Mouse (Mus musculus) liver, embryonic 14.5 days (tissue): Measurements from ENCODE around the gene Bcl2l15. TPM values are rescaled to one million over a fixed set of nuclear protein-coding genes. Genes with fewer than 3 reads are reported as not detected.
A peak's percentile ranks its signal among the peaks of the same experiment; 100 is the strongest.

Experiments
- ATAC-seq: fragments of 200-750 bp; cut with Nextera tagmentation; 2 replicates; pipeline ENCODE4 v1.8.0; 2017; ENCODE audit warnings: moderate number of reproducible peaks, mild to moderate bottlenecking, moderate library complexity; ENCODE audit not compliant: insufficient read depth
- DNase-seq, 3 experiments: peaks; one replicate each; pipeline ENCODE4 v3.0.0-alpha.2; 2012 to 2013; ENCODE audit warnings: low read depth in 3 of 3, low spot score in 3 of 3
- H3K27ac ChIP-seq: fragments of 300-500 bp; sonication (generic); 2 replicates; pipeline ENCODE4 v1.5.1; 2014; ENCODE audit warnings: moderate library complexity, mild to moderate bottlenecking, control low read depth, inconsistent platforms
- H3K27me3 ChIP-seq: fragments of 300-500 bp; sonication (generic); 2 replicates; pipeline ENCODE4 v1.6.1; 2014; ENCODE audit warnings: mild to moderate bottlenecking, low read length, moderate library complexity; ENCODE audit not compliant: control insufficient read depth, insufficient read depth
- H3K36me3 ChIP-seq: fragments of 300-500 bp; sonication (generic); replicated peaks from 2 replicates; pipeline ENCODE4 v1.6.1; 2014; ENCODE audit warnings: low read depth; ENCODE audit not compliant: control insufficient read depth, insufficient read depth
- H3K4me1 ChIP-seq, 2 experiments: fragments of 200-500 bp in 1 of 2; fragments of 300-500 bp in 1 of 2; sonication (generic) in 1 of 2; replicated peaks; 2 replicates each; pipeline ENCODE4 v1.6.1; 2012 to 2014; ENCODE audit warnings: antibody characterized with exemption in 1 of 2, inconsistent platforms in 1 of 2, low read length in 1 of 2; ENCODE audit not compliant: control insufficient read depth in 2 of 2, insufficient read depth in 2 of 2
- H3K4me2 ChIP-seq: fragments of 300-500 bp; sonication (generic); 2 replicates; pipeline ENCODE4 v1.6.1; 2014; ENCODE audit warnings: low read depth, mild to moderate bottlenecking, control low read depth, moderate library complexity
- H3K4me3 ChIP-seq, 2 experiments: fragments of 200-500 bp in 1 of 2; fragments of 300-500 bp in 1 of 2; sonication (generic) in 1 of 2; 2 replicates each; pipeline ENCODE4 v1.5.1; 2012 to 2014; ENCODE audit warnings: low read depth in 2 of 2, low read length in 2 of 2, mild to moderate bottlenecking in 2 of 2, control low read depth in 1 of 2, inconsistent platforms in 1 of 2, moderate library complexity in 1 of 2; ENCODE audit not compliant: insufficient read depth in 1 of 2
- H3K9ac ChIP-seq: fragments of 300-500 bp; sonication (generic); replicated peaks from 2 replicates; pipeline ENCODE4 v1.6.1; 2014; ENCODE audit warnings: mild to moderate bottlenecking, control low read depth, moderate library complexity
- H3K9me3 ChIP-seq: fragments of 300-500 bp; sonication (generic); 2 replicates; pipeline ENCODE4 v1.6.1; 2016; ENCODE audit warnings: low read length, mixed read lengths; ENCODE audit not compliant: control insufficient read depth
- CTCF ChIP-seq: IDR thresholded peaks from 2 replicates; pipeline ENCODE4 v1.5.1; 2016; ENCODE audit warnings: antibody characterized with exemption, low read depth, control low read depth
- EP300 ChIP-seq: IDR thresholded peaks from 2 replicates; pipeline ENCODE4 v1.6.1; 2016; ENCODE audit warnings: antibody characterized with exemption, low read depth
- WGBS: fragments of 180-500 bp; shearing (Covaris S2); extraction: QIAGEN DNeasy Blood & Tissue Kit; methylation state at CpG from one replicate; pipeline ENCODE4 v1.1.7; 2014; ENCODE audit not compliant: insufficient replicate concordance; 5-methylcytosine and 5-hydroxymethylcytosine counted together
- polyA plus RNA-seq, 2 experiments: library from polyadenylated mRNA; depleted of rRNA in 1 of 2; stranded (reverse) in 1 of 2; unstranded in 1 of 2; fragments of >200 nt; fragmentation: Nextera tagmentation in 1 of 2; extraction: Ambion mirVana in 1 of 2; gene quantifications; 2 replicates each; pipeline versions ENCODE4 v1.2.1 to v1.2.3; 2012 to 2014

Gene Bcl2l15
- polyA plus RNA-seq, 2 experiments, result 1.5 to 3.2 TPM

DNA sequence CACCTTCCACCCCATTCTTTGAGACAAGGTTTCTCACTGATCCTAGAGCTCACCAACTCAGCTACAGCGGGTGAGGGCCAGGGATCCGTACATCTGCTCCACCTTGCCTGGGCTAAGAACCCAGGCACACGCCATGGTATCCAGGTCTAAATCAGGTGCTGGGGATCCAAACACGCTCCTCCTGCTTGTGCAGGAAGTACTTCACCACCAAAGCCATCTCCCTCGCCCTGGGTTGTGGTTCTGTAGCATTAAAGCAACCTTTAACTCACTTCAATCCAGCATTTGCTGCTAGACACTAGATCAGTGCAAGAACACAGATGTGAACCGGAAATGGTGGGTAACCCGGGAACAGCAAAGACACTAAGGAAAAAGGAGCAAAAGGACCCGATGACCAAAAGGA is 19.5 kb downstream of the Bcl2l15 start:
- Histone ChIP-seq H3K9me3 (no peaks in the 10 kb centered on the region), H3K4me1 (peaks cover 0 to 5% of the 10 kb centered on the region in 2 experiments; a peak in 1 of 4 replicates), H3K27me3 (no peaks in the 10 kb centered on the region), H3K4me3 (no peak overlapping the region), H3K9ac (no peak overlapping the region), H3K27ac (no peak overlapping the region), H3K4me2 (no peak overlapping the region), H3K36me3 (no peaks in the 10 kb centered on the region)
- TF ChIP-seq CTCF, result no peak
- TF ChIP-seq EP300, result no peak
- no peak for DNase-seq
- no peak for ATAC-seq
- 65% methylated on average over 8 of the region's 8 CpGs for WGBS

- Histone ChIP-seq H3K4me3 (no peak overlapping the region), H3K27me3 (no peaks in the 10 kb centered on the region), H3K4me1 (peaks cover 0 to 5% of the 10 kb centered on the region in 2 experiments; a peak in 1 of 4 replicates), H3K27ac (no peak overlapping the region), H3K4me2 (no peak overlapping the region), H3K9ac (no peak overlapping the region), H3K36me3 (no peaks in the 10 kb centered on the region), H3K9me3 (no peaks in the 10 kb centered on the region)
- WGBS, result 54% methylated on average over 3 of the region's 3 CpGs
- ATAC-seq (no peak), DNase-seq (peak; percentile 37 to 50 (median 45))
- TF ChIP-seq EP300, result no peak
- peak; percentile 56 for TF ChIP-seq CTCF
Observed at GRCm38 (mm10) chr3:103852565-103853299, 20.3 kb downstream of the Bcl2l15 start.

GRCm38 (mm10) chr3:103853804-103854203 is 21.4 kb downstream of the Bcl2l15 start:
- H3K27ac ChIP-seq, result no peak overlapping the region
- no peaks in the 10 kb centered on the region for H3K36me3 ChIP-seq
- DNase-seq (no peak), ATAC-seq (no peak)
- no peak overlapping the region for H3K4me3 ChIP-seq
- H3K9me3 ChIP-seq, result no peaks in the 10 kb centered on the region
- H3K27me3 ChIP-seq, result no peaks in the 10 kb centered on the region
- no peak overlapping the region for H3K9ac ChIP-seq
- TF ChIP-seq EP300 (no peak), CTCF (no peak)
- 78% methylated on average over 8 of the region's 8 CpGs for WGBS
- peaks cover 0 to 9% of the 10 kb centered on the region in 2 experiments; a peak in 1 of 4 replicates for H3K4me1 ChIP-seq
- H3K4me2 ChIP-seq, result no peak overlapping the region

DNA sequence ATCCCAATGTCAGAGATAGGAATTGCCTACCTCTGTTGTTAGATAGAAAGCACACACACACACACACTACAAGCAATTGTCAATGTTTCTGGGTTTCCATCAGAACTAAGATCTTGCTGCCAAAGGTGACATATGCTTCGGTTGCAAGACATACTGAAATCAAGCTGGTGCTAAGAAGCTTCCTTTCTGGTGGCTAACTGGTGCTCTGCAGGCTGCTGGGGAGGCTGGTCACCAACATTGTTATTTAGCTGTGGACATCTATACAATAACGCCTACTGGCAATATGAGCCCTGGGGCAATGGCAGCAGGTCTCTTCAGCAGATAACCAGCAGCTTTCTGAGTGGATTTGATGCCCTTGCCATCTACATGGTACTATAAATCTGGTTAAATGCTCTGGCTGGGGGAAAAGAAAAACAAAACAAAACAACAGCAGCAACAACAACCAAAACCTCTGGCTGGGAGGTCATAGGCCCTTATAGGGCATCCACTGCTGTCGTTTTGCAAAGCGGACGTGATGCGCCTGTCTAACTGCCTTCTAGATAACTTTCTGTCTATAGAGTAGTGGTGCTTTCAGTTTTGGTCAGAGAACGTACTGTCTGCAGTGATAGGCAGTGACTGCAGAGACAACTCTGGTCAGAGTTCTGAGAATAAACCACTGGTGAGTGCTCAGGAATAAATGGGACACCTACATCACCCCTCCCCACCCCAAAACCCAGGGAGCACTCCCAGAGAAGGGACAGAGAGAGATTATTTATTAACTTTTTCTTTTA is 24.8 kb downstream of the Bcl2l15 start:
- Histone ChIP-seq H3K27ac (no peak overlapping the region), H3K4me1 (peaks cover 0 to 4% of the 10 kb centered on the region in 2 experiments; a peak in 1 of 4 replicates), H3K4me3 (no peak overlapping the region), H3K4me2 (no peak overlapping the region), H3K9ac (no peak overlapping the region), H3K27me3 (no peaks in the 10 kb centered on the region), H3K9me3 (no peaks in the 10 kb centered on the region), H3K36me3 (no peaks in the 10 kb centered on the region)
- no peak for DNase-seq
- no peak for ATAC-seq
- 60% methylated on average over 7 of the region's 7 CpGs for whole genome bisulfite sequencing
- no peak for TF ChIP-seq EP300
- TF ChIP-seq CTCF, result no peak

DNA sequence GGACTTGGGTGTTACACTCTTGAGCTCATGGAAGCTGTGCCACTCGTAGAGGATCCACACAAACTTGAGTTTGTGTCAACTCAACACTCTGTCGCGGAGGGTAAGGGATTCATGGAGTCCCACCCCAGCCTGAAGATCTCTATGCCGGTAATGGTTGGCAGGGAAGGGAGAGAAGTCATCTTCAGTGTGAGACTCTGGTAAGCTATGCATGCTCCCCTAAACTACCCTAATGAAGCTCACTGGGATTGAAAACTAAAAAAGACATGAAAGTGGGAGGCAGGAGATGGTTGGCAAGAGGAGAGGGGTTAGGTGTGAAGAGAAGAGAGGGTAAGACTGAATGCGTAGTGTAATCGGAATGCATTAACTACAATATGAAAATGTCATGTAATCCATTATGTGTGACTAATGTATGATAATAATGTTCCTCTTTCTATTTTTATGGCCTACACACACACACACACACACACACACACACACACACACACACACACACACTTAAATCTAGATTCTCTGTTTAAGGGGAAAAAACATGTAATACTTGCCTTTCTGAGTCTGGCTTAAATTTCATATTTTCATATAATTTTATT is 25.7 kb downstream of the Bcl2l15 start:
- ATAC-seq, result no peak
- TF ChIP-seq EP300, result no peak
- no peak for TF ChIP-seq CTCF
- no peak overlapping the region for H3K27ac ChIP-seq
- no peaks in the 10 kb centered on the region for H3K27me3 ChIP-seq
- H3K9me3 ChIP-seq, result no peaks in the 10 kb centered on the region
- peaks cover 0 to 4% of the 10 kb centered on the region in 2 experiments; a peak in 1 of 4 replicates for H3K4me1 ChIP-seq
- H3K4me3 ChIP-seq, result no peak overlapping the region
- no peaks in the 10 kb centered on the region for H3K36me3 ChIP-seq
- no peak for DNase-seq
- no peak overlapping the region for H3K4me2 ChIP-seq
- no peak overlapping the region for H3K9ac ChIP-seq
- WGBS, result 78% methylated on average over 6 of the region's 6 CpGs
